Mouse (Mus musculus): Measurements from ENCODE around the gene Prmt1. TPM values are rescaled to one million over a fixed set of nuclear protein-coding genes. Genes with fewer than 3 reads are reported as not detected.

Gene Prmt1
- polyA plus RNA-seq, 1 experiment: not detected

- peaks cover 22% of the 10 kb centered on the region for H3K4me1 ChIP-seq (ENCODE audit: control insufficient read depth, insufficient read depth, low read length)
- WGBS: 6% methylated on average over 24 of the region's 24 CpGs
- H3K27ac ChIP-seq (ENCODE audit: insufficient read depth, low read depth, low read length): no peak overlapping the region
Observed at GRCm38 (mm10) chr7:44952611-44953306, 33.6 kb downstream of the Prmt1 start.

GRCm38 (mm10) chr7:44951960-44952359, 34.4 kb downstream of the Prmt1 start:
- 8% methylated on average over 10 of the region's 10 CpGs for WGBS
- Histone ChIP-seq H3K27ac (ENCODE audit: insufficient read depth, low read depth, low read length) (no peak overlapping the region), H3K4me1 (ENCODE audit: control insufficient read depth, insufficient read depth, low read length) (peaks cover 22% of the 10 kb centered on the region), H3K4me3 (ENCODE audit: insufficient read depth, low read depth, low read length) (no peak overlapping the region)
- TF ChIP-seq POLR2A (IDR thresholded peaks at IDR 0.05; ENCODE audit: insufficient read depth, low read depth, low read length) (no peak), CTCF (IDR thresholded peaks at IDR 0.05; ENCODE audit: insufficient read depth, low read depth, low read length) (no peak)

More at GRCm38 (mm10) chr7:44952611-44953306, 33.6 kb downstream of the Prmt1 start:
- TF ChIP-seq CTCF (IDR thresholded peaks at IDR 0.05; ENCODE audit: insufficient read depth, low read depth, low read length): no peak
- TF ChIP-seq POLR2A (IDR thresholded peaks at IDR 0.05; ENCODE audit: insufficient read depth, low read depth, low read length): no peak
- H3K4me3 ChIP-seq (ENCODE audit: insufficient read depth, low read depth, low read length): peak overlapping the region; percentile 45

GRCm38 (mm10) chr7:44949922-44950321, 36.4 kb downstream of the Prmt1 start:
- no peak for TF ChIP-seq POLR2A (IDR thresholded peaks at IDR 0.05; ENCODE audit: insufficient read depth, low read depth, low read length)
- no peak for TF ChIP-seq CTCF (IDR thresholded peaks at IDR 0.05; ENCODE audit: insufficient read depth, low read depth, low read length)
- Histone ChIP-seq H3K4me1 (ENCODE audit: control insufficient read depth, insufficient read depth, low read length) (peaks cover 22% of the 10 kb centered on the region), H3K27ac (ENCODE audit: insufficient read depth, low read depth, low read length) (peak overlapping the region; percentile 46; the same call in 1 of the 2 replicates), H3K4me3 (ENCODE audit: insufficient read depth, low read depth, low read length) (no peak overlapping the region)
- 34% methylated on average over 6 of the region's 6 CpGs for WGBS

GRCm38 (mm10) chr7:44942904-44943303, 43.5 kb downstream of the Prmt1 start, which contains the start of gene Tsks:
Gene Tsks (plus strand): TSS chr7:44943204.
- no peaks in the 10 kb centered on the region for H3K4me1 ChIP-seq (ENCODE audit: control insufficient read depth, insufficient read depth, low read length)
- no peak within 1 kb of the TSS for H3K4me3 ChIP-seq (ENCODE audit: insufficient read depth, low read depth, low read length)
- 80% methylated on average over 7 of the region's 7 CpGs for WGBS
- TF ChIP-seq POLR2A (IDR thresholded peaks at IDR 0.05; ENCODE audit: insufficient read depth, low read depth, low read length): no peak
- TF ChIP-seq CTCF (IDR thresholded peaks at IDR 0.05; ENCODE audit: insufficient read depth, low read depth, low read length): no peak
- H3K27ac ChIP-seq (ENCODE audit: insufficient read depth, low read depth, low read length): no peak within 1 kb of the TSS

GRCm38 (mm10) chr7:44938680-44939079, 47.7 kb downstream of the Prmt1 start:
- Histone ChIP-seq H3K4me1 (ENCODE audit: control insufficient read depth, insufficient read depth, low read length) (no peaks in the 10 kb centered on the region), H3K4me3 (ENCODE audit: insufficient read depth, low read depth, low read length) (no peak overlapping the region), H3K27ac (ENCODE audit: insufficient read depth, low read depth, low read length) (no peak overlapping the region)
- TF ChIP-seq CTCF (IDR thresholded peaks at IDR 0.05; ENCODE audit: insufficient read depth, low read depth, low read length) (no peak), POLR2A (IDR thresholded peaks at IDR 0.05; ENCODE audit: insufficient read depth, low read depth, low read length) (no peak)
- WGBS: 92% methylated on average over 4 of the region's 4 CpGs

- WGBS: under 1% methylated on average over 83 of the region's 84 CpGs
- Histone ChIP-seq H3K4me3 (ENCODE audit: insufficient read depth, low read depth, low read length) (peak within 1 kb of the TSS; percentile 67), H3K27ac (ENCODE audit: insufficient read depth, low read depth, low read length) (peak within 1 kb of the TSS; percentile 93), H3K4me1 (ENCODE audit: control insufficient read depth, insufficient read depth, low read length) (peaks cover 8% of the 10 kb centered on the region)
- peak; percentile 80; the same call in 1 of the 2 replicates for TF ChIP-seq POLR2A (IDR thresholded peaks at IDR 0.05; ENCODE audit: insufficient read depth, low read depth, low read length)
- TF ChIP-seq CTCF (IDR thresholded peaks at IDR 0.05; ENCODE audit: insufficient read depth, low read depth, low read length): no peak
Observed at GRCm38 (mm10) chr7:44929204-44930151, 56.9 kb downstream of the Prmt1 start, which contains the start of gene Ap2a1. Gene Ap2a1 (minus strand): TSS chr7:44929496.

- whole genome bisulfite sequencing: 7% methylated on average over 1 of the region's 1 CpGs
- Histone ChIP-seq H3K27ac (ENCODE audit: insufficient read depth, low read depth, low read length) (peak overlapping the region; percentile 58; the same call in 1 of the 2 replicates), H3K4me1 (ENCODE audit: control insufficient read depth, insufficient read depth, low read length) (peaks cover 8% of the 10 kb centered on the region), H3K4me3 (ENCODE audit: insufficient read depth, low read depth, low read length) (peak overlapping the region; percentile 67)
- TF ChIP-seq POLR2A (IDR thresholded peaks at IDR 0.05; ENCODE audit: insufficient read depth, low read depth, low read length) (no peak), CTCF (IDR thresholded peaks at IDR 0.05; ENCODE audit: insufficient read depth, low read depth, low read length) (no peak)
Observed at GRCm38 (mm10) chr7:44928570-44928969, 57.8 kb downstream of the Prmt1 start.

Other genes with a start within 250 kb of the Prmt1 start
- not detected in 2 replicates for gene Vrk3, start 238.2 kb downstream of the Prmt1 start, polyA plus RNA-seq (2012; ENCODE audit: insufficient read depth, insufficient read length, low replicate concordance, missing spikeins)
- gene Zfp473, start 235.5 kb downstream of the Prmt1 start, polyA plus RNA-seq (2012; ENCODE audit: insufficient read depth, insufficient read length, low replicate concordance, missing spikeins): not detected in 2 replicates
- not detected in 2 replicates for gene Nup62, start 170.5 kb downstream of the Prmt1 start, polyA plus RNA-seq (2012; ENCODE audit: insufficient read depth, insufficient read length, low replicate concordance, missing spikeins)
- gene Il4i1, start 170.2 kb downstream of the Prmt1 start, polyA plus RNA-seq (2012; ENCODE audit: insufficient read depth, insufficient read length, low replicate concordance, missing spikeins): not detected in 2 replicates
- not detected in 2 replicates for gene Atf5, start 169.9 kb downstream of the Prmt1 start, polyA plus RNA-seq (2012; ENCODE audit: insufficient read depth, insufficient read length, low replicate concordance, missing spikeins)
- not detected in 2 replicates for gene Akt1s1, start 137.6 kb downstream of the Prmt1 start, polyA plus RNA-seq (2012; ENCODE audit: insufficient read depth, insufficient read length, low replicate concordance, missing spikeins)
- gene Tbc1d17, start 137.5 kb downstream of the Prmt1 start, polyA plus RNA-seq (2012; ENCODE audit: insufficient read depth, insufficient read length, low replicate concordance, missing spikeins): not detected in 2 replicates
- gene Pnkp, start 129.4 kb downstream of the Prmt1 start, polyA plus RNA-seq (2012; ENCODE audit: insufficient read depth, insufficient read length, low replicate concordance, missing spikeins): not detected in 2 replicates
- not detected in 2 replicates for gene Ptov1, start 116.8 kb downstream of the Prmt1 start, polyA plus RNA-seq (2012; ENCODE audit: insufficient read depth, insufficient read length, low replicate concordance, missing spikeins)
- gene Med25, start 93.9 kb downstream of the Prmt1 start, polyA plus RNA-seq (2012; ENCODE audit: insufficient read depth, insufficient read length, low replicate concordance, missing spikeins): not detected in 2 replicates
- not detected in 2 replicates for gene Fuz, start 90.5 kb downstream of the Prmt1 start, polyA plus RNA-seq (2012; ENCODE audit: insufficient read depth, insufficient read length, low replicate concordance, missing spikeins)
- gene Ap2a1, start 57.1 kb downstream of the Prmt1 start, polyA plus RNA-seq (2012; ENCODE audit: insufficient read depth, insufficient read length, low replicate concordance, missing spikeins): not detected in 2 replicates
- gene Tsks, start 43.4 kb downstream of the Prmt1 start, polyA plus RNA-seq (2012; ENCODE audit: insufficient read depth, insufficient read length, low replicate concordance, missing spikeins): not detected in 2 replicates
- gene Cpt1c, start 11.7 kb downstream of the Prmt1 start, polyA plus RNA-seq (2012; ENCODE audit: insufficient read depth, insufficient read length, low replicate concordance, missing spikeins): not detected in 2 replicates
- gene Irf3, start 11.1 kb upstream of the Prmt1 start, polyA plus RNA-seq (2012; ENCODE audit: insufficient read depth, insufficient read length, low replicate concordance, missing spikeins): not detected in 2 replicates
- not detected in 2 replicates for gene Bcl2l12, start 12.1 kb upstream of the Prmt1 start, polyA plus RNA-seq (2012; ENCODE audit: insufficient read depth, insufficient read length, low replicate concordance, missing spikeins)
- not detected in 2 replicates for gene Scaf1, start 29.8 kb upstream of the Prmt1 start, polyA plus RNA-seq (2012; ENCODE audit: insufficient read depth, insufficient read length, low replicate concordance, missing spikeins)
- gene Rras, start 31.4 kb upstream of the Prmt1 start, polyA plus RNA-seq (2012; ENCODE audit: insufficient read depth, insufficient read length, low replicate concordance, missing spikeins): not detected in 2 replicates
- gene Prr12, start 66.3 kb upstream of the Prmt1 start, polyA plus RNA-seq (2012; ENCODE audit: insufficient read depth, insufficient read length, low replicate concordance, missing spikeins): not detected in 2 replicates
- not detected in 2 replicates for gene Nosip, start 75.9 kb upstream of the Prmt1 start, polyA plus RNA-seq (2012; ENCODE audit: insufficient read depth, insufficient read length, low replicate concordance, missing spikeins)
- not detected in 2 replicates for gene Prrg2, start 76.1 kb upstream of the Prmt1 start, polyA plus RNA-seq (2012; ENCODE audit: insufficient read depth, insufficient read length, low replicate concordance, missing spikeins)
- not detected in 2 replicates for gene Rcn3, start 105.7 kb upstream of the Prmt1 start, polyA plus RNA-seq (2012; ENCODE audit: insufficient read depth, insufficient read length, low replicate concordance, missing spikeins)
- not detected in 2 replicates for gene Fcgrt, start 117.3 kb upstream of the Prmt1 start, polyA plus RNA-seq (2012; ENCODE audit: insufficient read depth, insufficient read length, low replicate concordance, missing spikeins)
- 657 TPM in 1 of 2 replicates, not detected in the other for gene Rps11, start 137.9 kb upstream of the Prmt1 start, polyA plus RNA-seq (2012; ENCODE audit: insufficient read depth, insufficient read length, low replicate concordance, missing spikeins)
- 1,205 and 1,268 TPM in 2 replicates for gene Rpl13a, start 142.2 kb upstream of the Prmt1 start, polyA plus RNA-seq (2012; ENCODE audit: insufficient read depth, insufficient read length, low replicate concordance, missing spikeins)
- not detected in 2 replicates for gene Gm45713, start 149.7 kb upstream of the Prmt1 start, polyA plus RNA-seq (2012; ENCODE audit: insufficient read depth, insufficient read length, low replicate concordance, missing spikeins)
- not detected in 2 replicates for gene Flt3l, start 149.9 kb upstream of the Prmt1 start, polyA plus RNA-seq (2012; ENCODE audit: insufficient read depth, insufficient read length, low replicate concordance, missing spikeins)
- not detected in 2 replicates for gene Pih1d1, start 167.7 kb upstream of the Prmt1 start, polyA plus RNA-seq (2012; ENCODE audit: insufficient read depth, insufficient read length, low replicate concordance, missing spikeins)
- not detected in 2 replicates for gene Aldh16a1, start 168.0 kb upstream of the Prmt1 start, polyA plus RNA-seq (2012; ENCODE audit: insufficient read depth, insufficient read length, low replicate concordance, missing spikeins)
- not detected in 2 replicates for gene Slc17a7, start 177.4 kb upstream of the Prmt1 start, polyA plus RNA-seq (2012; ENCODE audit: insufficient read depth, insufficient read length, low replicate concordance, missing spikeins)
- gene Gfy, start 193.0 kb upstream of the Prmt1 start, polyA plus RNA-seq (2012; ENCODE audit: insufficient read depth, insufficient read length, low replicate concordance, missing spikeins): not detected in 2 replicates
- gene Pth2, start 194.4 kb upstream of the Prmt1 start, polyA plus RNA-seq (2012; ENCODE audit: insufficient read depth, insufficient read length, low replicate concordance, missing spikeins): not detected in 2 replicates
- gene Ccdc155, start 218.3 kb upstream of the Prmt1 start, polyA plus RNA-seq (2012; ENCODE audit: insufficient read depth, insufficient read length, low replicate concordance, missing spikeins): not detected in 2 replicates
- gene Dkkl1, start 225.6 kb upstream of the Prmt1 start, polyA plus RNA-seq (2012; ENCODE audit: insufficient read depth, insufficient read length, low replicate concordance, missing spikeins): not detected in 2 replicates
- gene Tead2, start 229.2 kb upstream of the Prmt1 start, polyA plus RNA-seq (2012; ENCODE audit: insufficient read depth, insufficient read length, low replicate concordance, missing spikeins): not detected in 2 replicates

Data from olfactory bulb, adult 2 months (tissue).